Mouse (Mus musculus) natural killer cell, adult 2 months (primary cell): ENCODE measurements at regions not wholly inside any gene's neighbourhood (a gene's known extent, or its start where the extent isn't known, plus 50 kb on each side); places are given as distances from the start of the nearest gene placed in this dataset.
A peak's percentile ranks its signal among the peaks of the same experiment; 100 is the strongest.
"Not testable (repeated sequence)": the region's sequence is repeated elsewhere in the genome, so short reads cannot be mapped to it uniquely, and the experiment has no call there.

Experiments used
- DNase-seq, 2 experiments: peaks; one replicate each; pipeline ENCODE4 v3.0.0; 2022; ENCODE audit warnings: low spot score in 2 of 2

DNA sequence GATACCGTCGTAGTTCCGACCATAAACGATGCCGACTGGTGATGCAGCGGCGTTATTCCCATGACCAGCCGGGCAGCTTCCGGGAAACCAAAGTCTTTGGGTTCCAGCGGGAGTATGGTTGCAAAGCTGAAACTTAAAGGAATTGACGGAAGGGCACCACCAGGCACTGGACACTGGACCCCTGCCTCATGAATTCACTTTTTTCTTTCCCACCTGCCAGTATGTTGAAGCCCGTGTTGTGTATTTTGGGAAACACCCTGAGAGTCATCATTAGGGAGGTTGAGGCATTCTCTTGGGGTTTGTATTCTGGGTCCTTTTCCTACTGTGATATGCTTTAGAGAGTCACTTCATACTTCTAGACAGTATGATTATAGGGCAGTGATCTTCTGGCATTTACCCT lies 197.9 kb downstream of the Samd9l start:
- not testable (repeated sequence) for DNase-seq

DNA sequence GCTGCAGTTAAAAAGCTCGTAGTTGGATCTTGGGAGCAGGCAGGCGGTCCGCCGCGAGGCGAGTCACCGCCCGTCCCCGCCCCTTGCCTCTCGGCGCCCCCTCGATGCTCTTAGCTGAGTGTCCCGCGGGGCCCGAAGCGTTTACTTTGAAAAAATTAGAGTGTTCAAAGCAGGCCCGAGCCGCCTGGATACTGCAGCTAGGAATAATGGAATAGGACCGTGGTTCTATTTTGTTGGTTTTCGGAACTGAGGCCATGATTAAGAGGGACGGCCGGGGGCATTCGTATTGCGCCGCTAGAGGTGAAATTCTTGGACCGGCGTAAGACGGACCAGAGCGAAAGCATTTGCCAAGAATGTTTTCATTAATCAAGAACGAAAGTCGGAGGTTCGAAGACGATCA lies 198.3 kb downstream of the Samd9l start:
- DNase-seq, result peak; percentile 14 to 17

DNA sequence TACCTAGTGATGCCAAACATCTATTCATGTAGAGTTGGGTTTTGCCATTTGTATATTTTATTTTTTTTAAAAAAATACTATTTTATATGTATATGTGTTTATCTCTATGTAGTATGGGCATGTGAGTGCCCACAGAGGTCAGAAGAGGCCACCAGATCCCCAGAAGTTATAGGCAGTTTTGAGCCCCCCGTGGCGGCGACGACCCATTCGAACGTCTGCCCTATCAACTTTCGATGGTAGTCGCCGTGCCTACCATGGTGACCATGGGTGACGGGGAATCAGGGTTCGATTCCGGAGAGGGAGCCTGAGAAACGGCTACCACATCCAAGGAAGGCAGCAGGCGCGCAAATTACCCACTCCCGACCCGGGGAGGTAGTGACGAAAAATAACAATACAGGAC lies 198.8 kb downstream of the Samd9l start:
- peak; percentile 59 to 68 for DNase-seq

- DNase-seq, result not testable (repeated sequence)
Measured at GRCm38 (mm10) chr6:3192424-3192820, 206.9 kb downstream of the Samd9l start.

DNA sequence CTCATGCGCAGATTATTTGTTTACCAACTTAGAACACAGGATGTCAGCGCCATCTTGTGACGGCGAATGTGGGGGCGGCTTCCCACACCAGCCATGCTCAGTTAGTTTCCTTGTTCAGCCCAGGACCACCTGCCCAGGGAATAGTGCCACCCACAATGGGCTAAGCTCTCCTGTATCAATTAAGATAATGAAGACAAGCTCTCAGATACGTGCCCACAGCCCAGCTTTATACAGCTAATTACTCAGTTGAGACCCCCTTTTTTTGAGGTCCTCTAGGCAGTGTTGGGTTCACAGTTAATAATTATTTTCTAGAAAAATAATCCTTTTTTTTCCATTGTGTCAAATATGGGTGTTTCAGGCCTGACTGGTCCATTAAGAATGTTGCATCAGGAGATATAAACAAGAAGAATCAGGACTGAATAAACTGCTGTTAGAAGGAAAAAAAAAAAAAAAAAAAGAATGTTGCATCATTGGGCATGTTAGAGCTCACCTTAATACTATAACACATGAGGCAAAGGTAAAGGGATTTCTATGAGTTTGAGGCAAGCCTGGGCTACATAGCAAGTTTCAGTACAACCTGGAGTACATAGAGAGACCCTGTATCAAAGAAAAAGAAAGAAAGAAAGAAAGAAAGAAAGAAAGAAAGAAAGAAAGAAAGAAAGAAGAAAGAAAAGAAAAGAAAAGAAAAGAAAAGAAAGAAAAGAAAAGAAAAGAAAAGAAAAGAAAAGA lies 207.5 kb downstream of the Samd9l start:
- not testable (repeated sequence) for DNase-seq

DNA sequence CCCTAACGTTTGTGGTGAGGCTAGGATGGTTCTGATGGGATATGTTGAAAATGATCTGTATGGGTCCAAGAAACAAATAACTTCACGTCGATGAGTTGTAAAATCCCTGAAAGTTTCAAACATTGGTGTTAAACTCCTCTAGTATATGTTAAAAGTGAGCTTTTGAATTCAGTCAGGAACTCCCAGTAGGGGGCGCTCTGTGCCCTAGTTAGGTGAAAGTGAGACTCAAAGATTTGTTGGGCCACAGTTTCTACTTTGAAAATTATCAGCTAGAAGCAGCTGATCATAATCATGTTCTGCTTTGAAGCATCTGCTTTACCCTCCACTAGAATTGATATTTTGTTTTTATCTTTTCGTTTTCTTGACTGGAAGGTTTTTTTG lies 215.6 kb downstream of the Samd9l start:
- DNase-seq, result peak; percentile 63 to 70

DNA sequence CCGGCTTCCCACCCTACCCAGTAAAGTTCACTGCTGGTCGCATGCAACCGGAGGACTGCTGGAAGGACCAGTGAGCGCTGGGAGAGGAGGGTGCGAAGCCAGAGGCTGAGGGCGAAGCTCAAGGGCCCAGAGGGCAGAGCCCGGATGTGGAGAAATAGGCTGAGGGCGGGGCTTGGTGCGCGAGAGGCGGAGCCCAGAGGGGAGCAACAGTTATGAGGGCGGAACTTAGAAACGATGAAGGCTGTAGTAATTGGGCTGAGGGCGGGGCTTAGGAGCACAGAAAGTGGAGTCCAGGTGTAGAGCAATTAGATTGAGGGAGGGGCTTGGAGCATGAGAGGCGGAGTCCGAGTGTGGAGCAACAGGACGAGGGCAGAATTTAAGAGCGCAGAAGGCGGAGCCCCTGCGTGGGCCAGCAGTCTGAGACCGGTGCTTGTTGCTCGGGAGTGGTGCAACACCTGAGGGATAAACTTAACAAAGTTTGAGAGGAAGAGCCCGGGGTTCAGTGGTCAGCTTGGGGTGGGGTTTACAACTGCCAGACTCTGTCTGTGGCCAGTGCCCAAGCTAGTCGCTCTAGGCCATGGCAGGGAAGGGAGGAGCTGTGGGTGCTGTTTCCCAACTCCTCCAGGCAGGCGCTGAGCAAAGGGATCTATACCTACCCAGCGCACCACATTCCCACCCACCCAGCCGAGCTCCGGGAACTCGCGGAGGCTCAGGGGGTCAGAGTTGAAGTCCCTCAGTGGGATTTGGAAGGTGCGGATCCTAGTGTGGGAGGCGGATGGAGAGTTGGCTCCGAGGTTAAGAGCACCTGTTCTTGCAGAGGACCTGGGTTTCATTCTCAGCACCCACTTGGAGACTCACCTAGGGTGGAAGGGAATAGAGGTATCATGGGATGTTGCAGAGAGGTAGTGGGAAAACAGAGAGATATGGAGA lies 216.2 kb downstream of the Samd9l start:
- DNase-seq, result peak; percentile 62 to 72

DNA sequence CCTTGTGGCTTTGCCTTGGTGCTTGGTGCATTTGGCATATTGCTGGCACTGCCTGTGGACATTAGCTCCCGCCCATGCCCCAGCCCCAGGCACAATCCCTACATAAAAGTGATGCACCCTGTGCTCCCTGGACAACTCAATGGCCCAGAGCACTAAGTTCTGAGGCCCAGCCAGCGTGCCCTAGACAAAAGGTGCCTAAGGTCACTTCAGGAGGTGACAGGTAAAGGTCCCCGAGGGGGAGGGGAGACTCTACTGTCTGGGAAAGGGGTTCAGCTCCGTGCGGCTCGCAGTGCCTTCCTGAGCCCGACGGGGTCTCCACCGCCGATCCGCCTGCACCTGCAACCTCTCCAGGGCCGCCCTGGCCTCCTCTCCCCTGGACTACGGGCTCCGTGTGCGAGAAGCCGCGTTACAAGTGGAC lies 216.9 kb downstream of the Samd9l start:
- DNase-seq, result not testable (repeated sequence)

DNA sequence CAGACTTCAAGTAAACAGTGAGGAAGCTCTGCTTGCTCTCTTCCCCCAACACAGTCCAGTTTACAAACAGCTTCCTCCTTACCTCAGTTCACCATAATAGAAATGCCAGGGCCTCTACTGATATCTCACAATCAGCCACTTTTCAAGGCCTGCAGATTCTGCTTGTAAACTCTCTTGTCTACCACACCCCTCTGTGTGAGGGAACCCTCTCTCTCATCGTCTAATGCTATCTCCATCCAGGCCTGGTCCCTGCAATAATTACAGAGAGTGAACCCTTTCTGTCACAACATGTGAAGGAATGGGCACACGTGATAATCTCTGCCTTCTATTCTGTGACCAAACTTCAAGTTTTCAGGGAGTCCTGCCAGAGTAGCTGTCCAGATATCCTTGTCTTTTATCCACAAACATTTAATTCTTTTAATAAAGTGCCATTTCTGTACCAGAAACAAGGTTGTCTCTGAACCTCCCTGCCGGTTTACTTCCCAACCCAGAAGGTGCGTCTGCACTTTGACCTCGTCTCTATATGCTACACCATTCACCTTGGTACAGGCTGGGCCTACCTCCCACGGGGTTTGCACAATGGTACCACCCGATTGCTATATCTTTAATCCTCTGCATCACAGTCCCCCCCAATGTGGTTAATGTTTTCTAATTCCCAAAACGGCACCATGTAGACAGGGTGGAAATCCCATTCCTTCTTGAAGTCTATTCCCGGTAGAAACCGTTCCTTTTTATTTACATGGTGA lies 219.6 kb downstream of the Samd9l start:
- not testable (repeated sequence) for DNase-seq

GRCm38 (mm10) chr6:3169479-3169878 lies 229.9 kb downstream of the Samd9l start:
- not testable (repeated sequence) for DNase-seq

DNA sequence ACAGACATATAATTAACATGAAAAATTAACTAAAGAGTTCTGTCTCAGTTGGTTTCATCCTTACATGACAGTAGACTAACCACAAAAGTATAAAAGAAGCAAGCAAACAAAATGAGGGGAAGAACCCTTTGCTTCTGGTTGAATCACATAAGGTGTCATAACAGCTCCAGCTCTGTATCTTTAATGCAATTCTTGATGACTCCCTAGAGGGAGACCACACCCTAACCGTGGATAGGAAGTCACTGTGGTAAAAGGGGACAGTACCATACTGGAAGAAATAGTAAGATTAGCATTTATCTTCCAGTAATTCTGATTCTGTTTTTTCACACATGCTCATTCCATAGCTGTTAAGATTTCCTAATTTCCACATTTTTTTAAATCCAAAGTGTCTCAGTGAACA lies 233.2 kb downstream of the Samd9l start:
- not testable (repeated sequence) for DNase-seq

GRCm38 (mm10) chr6:3151901-3152300 lies 247.5 kb downstream of the Samd9l start:
- DNase-seq, result not testable (repeated sequence)

DNA sequence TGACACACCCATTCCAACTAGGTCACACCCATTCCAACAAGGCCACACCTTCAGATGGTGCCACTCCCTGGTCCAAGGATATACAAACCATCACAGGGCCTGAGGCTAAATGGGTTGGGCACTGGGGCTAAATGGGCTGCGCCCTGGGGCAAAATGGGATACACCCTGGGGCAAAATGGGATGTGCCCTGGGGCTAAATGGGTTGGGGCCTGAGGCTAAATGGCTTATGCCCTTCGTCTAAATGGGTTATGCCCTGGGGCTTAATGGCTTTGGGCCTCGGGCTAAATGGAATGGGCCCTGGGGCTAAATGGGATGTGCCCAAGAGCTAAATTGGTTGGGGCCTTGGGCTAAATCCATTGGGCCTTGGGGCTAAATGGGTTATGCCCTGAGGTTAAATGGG lies 261.5 kb downstream of the Samd9l start:
- not testable (repeated sequence) for DNase-seq

DNA sequence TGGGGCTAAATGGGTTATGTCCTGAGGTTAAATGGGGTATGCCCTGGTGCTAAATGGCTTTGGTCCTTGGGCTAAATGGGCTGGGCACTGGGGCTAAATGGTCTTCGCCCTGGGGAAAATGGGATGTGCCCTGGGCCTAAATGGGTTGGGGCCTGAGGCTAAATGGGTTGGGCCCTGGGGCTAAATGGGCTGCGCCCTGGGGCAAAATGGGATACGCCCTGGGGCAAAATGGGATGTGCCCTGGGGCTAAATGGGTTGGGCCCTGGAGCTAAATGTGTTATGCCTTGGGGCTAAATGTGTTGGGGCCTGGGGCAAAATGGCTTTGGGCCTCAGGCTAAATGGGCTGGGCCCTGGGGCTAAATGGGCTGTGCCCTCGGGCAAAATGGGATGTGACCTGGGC lies 265.6 kb downstream of the Samd9l start:
- DNase-seq, result not testable (repeated sequence)

DNA sequence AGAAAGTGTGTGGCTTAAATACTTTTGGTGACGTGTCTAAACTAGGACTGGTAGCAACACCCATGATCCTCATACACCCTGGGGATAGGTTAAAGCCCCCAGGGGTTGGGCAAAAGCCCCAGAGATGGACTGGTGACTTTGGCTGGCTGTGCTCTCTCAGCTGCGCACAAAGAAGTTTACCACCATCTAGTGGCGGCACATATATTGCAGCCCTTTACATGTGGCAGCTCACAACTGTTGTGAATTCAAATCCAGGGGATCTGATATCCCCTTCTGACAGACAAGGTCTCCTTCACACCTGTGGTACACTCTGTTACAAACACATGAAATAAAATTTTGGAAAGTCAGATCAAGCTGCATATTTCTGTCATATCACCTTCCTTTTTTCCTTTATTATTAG lies 283.1 kb downstream of the Samd9l start:
- not testable (repeated sequence) for DNase-seq
